11 mouse cellular contexts compared by ENCODE assay signal in genomic region chr12:107027842-107028549, GRCm38 (mm10).
DNase-seq lines count a peak whose midpoint lies in the region; ATAC-seq and TF ChIP-seq lines count a peak whose summit lies in the region.
"Had no signal": no experiment of that assay in that cellular context is flagged by ENCODE, and none has a peak within 500 bp of the region (broad histone marks: within the 10 kb centered on the region; RNA-seq: fewer than 3 reads in every experiment).

No protein-coding gene starts in this region.

- H3K4me2 ChIP-seq in limb, embryonic 15.5 days: peak overlapping the region; percentile 38
- H3K4me2 ChIP-seq: stomach, embryonic 15.5 days had no signal

- H3K9ac ChIP-seq in limb, embryonic 15.5 days: no peak overlapping the region
- H3K9ac ChIP-seq: stomach, embryonic 15.5 days had no signal

- H3K27ac ChIP-seq in limb, embryonic 15.5 days: no peak overlapping the region
- no peak overlapping the region for H3K27ac ChIP-seq in kidney, adult 2 months (ENCODE audit: insufficient read depth, low read depth, low read length)
- H3K27ac ChIP-seq: stomach, embryonic 15.5 days had no signal

- H3K9me3 ChIP-seq in limb, embryonic 15.5 days: no peaks in the 10 kb centered on the region
- H3K9me3 ChIP-seq: stomach, embryonic 15.5 days had no signal

- no peak for TF ChIP-seq POLR2A in kidney, adult 2 months (IDR thresholded peaks at IDR 0.05; ENCODE audit: low read depth, low read length)

- ATAC-seq in limb, embryonic 15.5 days (ENCODE audit: insufficient number of reproducible peaks, low FRiP score, low TSS enrichment, low read depth): no peak
- ATAC-seq: inflammation-experienced regulatory T-cells, adult 6 months had no signal

- H3K4me3 ChIP-seq in limb, embryonic 15.5 days: no peak overlapping the region
- H3K4me3 ChIP-seq in kidney, adult 2 months (ENCODE audit: insufficient read depth, low read depth, low read length): no peak overlapping the region
- H3K4me3 ChIP-seq: stomach, embryonic 15.5 days had no signal

- WGBS in limb, embryonic 15.5 days: 7% methylated on average over 23 of the region's 23 CpGs
- WGBS in kidney, adult 2 months: 35% methylated on average over 23 of the region's 23 CpGs

- H3K27me3 ChIP-seq in limb, embryonic 15.5 days: peaks cover 6% of the 10 kb centered on the region; the same call in 1 of the 2 replicates
- H3K27me3 ChIP-seq in kidney, adult 2 months (replicated peaks; ENCODE audit: control insufficient read depth, insufficient read depth, low read length): no peaks in the 10 kb centered on the region

- peak; percentile 4 to 14 for DNase-seq in cerebellum, postnatal 36 days
- DNase-seq in cerebellum, adult 8-10 months: no peak
- DNase-seq in retina, postnatal 1 day: peak; percentile 19
- no peak for DNase-seq in retina, embryonic 14.5 days (ENCODE audit: low spot score)
- no peak for DNase-seq in ovary, postnatal 14 days (ENCODE audit: low spot score)
- DNase-seq in kidney, adult 2 months: no peak
- no peak for DNase-seq in thymus, postnatal 4 days
- DNase-seq: lung, postnatal 4 days had no signal

- H3K36me3 ChIP-seq in limb, embryonic 15.5 days: no peaks in the 10 kb centered on the region
- H3K36me3 ChIP-seq in kidney, adult 2 months (ENCODE audit: control insufficient read depth, insufficient read depth, low read length): no peaks in the 10 kb centered on the region
- H3K36me3 ChIP-seq: stomach, embryonic 15.5 days had no signal

- peaks cover 11% of the 10 kb centered on the region for H3K4me1 ChIP-seq in limb, embryonic 15.5 days
- H3K4me1 ChIP-seq in kidney, adult 2 months (ENCODE audit: control insufficient read depth, insufficient read depth, low read length): no peaks in the 10 kb centered on the region
- H3K4me1 ChIP-seq: stomach, embryonic 15.5 days had no signal

- no peak for TF ChIP-seq CTCF in kidney, adult 2 months (conservative IDR thresholded peaks at IDR 0.05; ENCODE audit: insufficient read depth, insufficient read length, low read depth, low read length)

Comparison
In these comparisons a context has a peak if more than half of its experiments do, and no peak if none do; other contexts are left out.
1. DNase-seq: peak in cerebellum, postnatal 36 days (2 of 2) and retina, postnatal 1 day (single experiment); none in cerebellum, adult 8-10 months (single experiment), retina, embryonic 14.5 days (single experiment), ovary, postnatal 14 days (single experiment), kidney, adult 2 months (single experiment) and thymus, postnatal 4 days (single experiment).